Mouse (Mus musculus): ENCODE data around the gene Suox.
"Not testable (repeated sequence)": the region's sequence is repeated elsewhere in the genome, so short reads cannot be mapped to it uniquely, and the experiment has no call there.

Suox gene

GRCm38 (mm10) chr10:128664808-128665207 lies 9.1 kb downstream of the Suox start:
- in situ Hi-C loops (cut with MboI, MseI): no loop called here

GRCm38 (mm10) chr10:128663441-128664220 lies 10.2 kb downstream of the Suox start:
- in situ Hi-C loops (cut with MboI, MseI): no loop called here

- in situ Hi-C loops (cut with MboI, MseI): no loop called here
Observed at GRCm38 (mm10) chr10:128662465-128662864, 11.4 kb downstream of the Suox start.

GRCm38 (mm10) chr10:128659490-128659889 lies 14.4 kb downstream of the Suox start:
- in situ Hi-C loops (cut with MboI, MseI): no loop called here

GRCm38 (mm10) chr10:128657844-128658243 lies 16.0 kb downstream of the Suox start:
- in situ Hi-C loops (cut with MboI, MseI): no loop called here

- in situ Hi-C loops (cut with MboI, MseI): no loop called here
Observed at GRCm38 (mm10) chr10:128656731-128657130, 17.1 kb downstream of the Suox start.

- in situ Hi-C loops (cut with MboI, MseI): no loop called here
Observed at GRCm38 (mm10) chr10:128655254-128655653, 18.6 kb downstream of the Suox start.

- in situ Hi-C loops (cut with MboI, MseI): no loop called here
Observed at GRCm38 (mm10) chr10:128653866-128654265, 20.0 kb downstream of the Suox start.

- in situ Hi-C loops (cut with MboI, MseI): no loop called here
Observed at GRCm38 (mm10) chr10:128646139-128647089, 27.5 kb downstream of the Suox start.

GRCm38 (mm10) chr10:128645111-128646011 lies 28.5 kb downstream of the Suox start, which contains the start of gene Ikzf4:
Ikzf4 (minus strand) TSS chr10:128645991.
- in situ Hi-C loops (cut with MboI, MseI): no loop called here

- in situ Hi-C loops (cut with MboI, MseI): no loop called here
Observed at GRCm38 (mm10) chr10:128642749-128643148, 31.1 kb downstream of the Suox start.

- in situ Hi-C loops (cut with MboI, MseI): no loop called here
Observed at GRCm38 (mm10) chr10:128641871-128642270, 32.0 kb downstream of the Suox start.

- in situ Hi-C loops (cut with MboI, MseI): no loop called here
Observed at GRCm38 (mm10) chr10:128640891-128641290, 33.0 kb downstream of the Suox start.

- in situ Hi-C loops (cut with MboI, MseI): loop anchor here (5.0 kb wide), 1 partner anchor 32 kb away; the partner anchor contains the start of gene Suox
Observed at GRCm38 (mm10) chr10:128639999-128640398, 33.9 kb downstream of the Suox start.

GRCm38 (mm10) chr10:128637011-128637410 lies 36.9 kb downstream of the Suox start:
- in situ Hi-C loops (cut with MboI, MseI): loop anchor here (5.0 kb wide), 1 partner anchor 35 kb away; the partner anchor contains the start of gene Suox

- in situ Hi-C loops (cut with MboI, MseI): loop anchor here (5.0 kb wide), 1 partner anchor 36 kb away; the partner anchor contains the start of gene Suox
Observed at GRCm38 (mm10) chr10:128636561-128636960, 37.3 kb downstream of the Suox start.

- in situ Hi-C loops (cut with MboI, MseI): loop anchor here (5.0 kb wide), 1 partner anchor 37 kb away; the partner anchor contains the start of gene Suox
Observed at GRCm38 (mm10) chr10:128635697-128636096, 38.2 kb downstream of the Suox start.

- in situ Hi-C loops (cut with MboI, MseI): no loop called here
Observed at GRCm38 (mm10) chr10:128631571-128631970, 42.3 kb downstream of the Suox start.

- in situ Hi-C loops (cut with MboI, MseI): not testable (repeated sequence)
Observed at GRCm38 (mm10) chr10:128630306-128630705, 43.6 kb downstream of the Suox start.

- in situ Hi-C loops (cut with MboI, MseI): loop anchor here (10.0 kb wide), 1 partner anchor 1705 kb away; no protein-coding TSS in a partner anchor
Observed at GRCm38 (mm10) chr10:128629746-128630145, 44.1 kb downstream of the Suox start.

Measured in T-helper 2 cell (primary cell).